Mouse (Mus musculus): ENCODE results near the gene Snap29.

The Snap29 gene

DNA sequence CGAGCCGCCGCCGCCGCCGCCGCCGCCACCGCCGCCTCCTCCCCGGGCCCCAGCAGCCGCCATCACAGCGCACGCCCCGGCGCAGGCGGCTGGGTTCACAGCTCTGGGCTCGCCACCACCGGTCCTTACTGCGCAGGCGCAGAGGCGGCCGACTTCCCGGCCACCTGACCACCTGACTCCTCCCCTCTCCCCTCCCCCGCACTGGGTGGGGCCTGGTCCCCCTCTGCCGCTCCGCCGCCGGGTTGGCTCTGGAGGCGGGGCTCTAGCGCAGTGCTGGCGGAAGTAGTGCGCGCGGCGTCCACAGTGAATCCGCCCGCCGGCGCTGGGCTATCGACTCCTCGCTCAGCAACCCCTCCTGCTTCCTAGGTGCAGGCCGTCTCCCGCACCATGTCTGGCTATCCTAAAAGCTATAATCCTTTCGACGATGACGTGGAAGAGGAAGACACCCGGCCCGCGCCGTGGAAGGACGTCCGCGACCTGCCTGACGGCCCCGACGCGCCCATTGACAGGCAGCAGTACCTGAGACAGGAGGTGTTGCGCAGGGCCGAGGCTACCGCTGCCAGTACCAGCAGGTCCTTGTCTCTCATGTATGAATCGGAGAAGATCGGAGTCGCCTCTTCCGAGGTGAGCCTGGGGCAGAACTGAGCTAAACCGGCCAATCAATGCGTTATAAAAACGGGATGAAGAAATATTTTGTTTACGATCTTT is at the start of gene Snap29, which contains the start of gene Pi4ka:
TSS of gene Snap29 (plus strand) at position 251 of the 708 bp plus-strand sequence.
TSS of gene Pi4ka (minus strand) at position 579 of the 708 bp plus-strand sequence.
- DNase-seq: peak; percentile 100

- DNase-seq: no peak
Measured at GRCm38 (mm10) chr16:17356031-17356430, 49.8 kb upstream of the Snap29 start.

GRCm38 (mm10) chr16:17358787-17359186 is 47.0 kb upstream of the Snap29 start:
- no peak for DNase-seq

- DNase-seq: no peak
Measured at GRCm38 (mm10) chr16:17382306-17382705, 23.5 kb upstream of the Snap29 start.

GRCm38 (mm10) chr16:17383594-17384326 is 22.0 kb upstream of the Snap29 start:
- no peak for DNase-seq

DNA sequence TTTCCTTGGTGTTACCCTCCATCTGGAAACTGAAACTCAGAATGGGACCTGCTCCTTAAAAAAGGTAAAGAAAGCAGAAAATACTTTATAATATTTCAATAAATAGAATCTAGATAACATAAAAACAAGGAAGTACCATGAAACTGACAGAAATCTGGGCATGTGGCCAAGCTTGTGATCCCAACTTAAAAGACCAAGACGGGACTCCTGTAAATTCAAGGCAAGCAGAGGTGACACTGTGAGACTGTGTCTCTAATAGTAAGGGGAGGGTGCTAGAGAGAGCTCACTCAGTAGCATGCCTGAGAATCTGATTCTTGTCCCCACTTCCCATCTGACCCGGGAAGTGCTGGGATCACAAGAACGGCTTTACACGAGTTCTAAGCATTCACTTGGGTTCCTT is 13.0 kb upstream of the Snap29 start:
- DNase-seq: no peak

DNA sequence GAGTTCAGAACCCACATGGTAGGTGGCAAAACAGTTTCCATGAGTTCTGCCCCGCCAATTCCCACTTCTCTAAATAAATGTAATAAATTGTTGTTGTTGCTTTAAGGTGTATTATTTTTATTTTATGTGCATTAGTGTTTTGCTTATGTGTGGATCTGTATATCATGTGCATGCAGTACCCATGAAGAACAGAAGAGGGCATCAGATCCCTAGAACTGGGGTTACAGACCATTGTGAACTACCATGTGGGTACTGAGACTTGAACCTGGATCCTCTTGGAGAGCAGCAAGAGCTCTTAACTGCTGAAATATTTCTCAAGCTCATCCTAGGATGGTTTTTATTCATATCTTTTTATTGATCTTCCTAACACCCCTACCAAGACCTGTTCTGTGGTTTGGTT is 2.9 kb upstream of the Snap29 start:
- peak; percentile 39 to 44 for DNase-seq

- DNase-seq: peak; percentile 74
Measured at GRCm38 (mm10) chr16:17405271-17405696, 502 bp upstream of the Snap29 start.

DNA sequence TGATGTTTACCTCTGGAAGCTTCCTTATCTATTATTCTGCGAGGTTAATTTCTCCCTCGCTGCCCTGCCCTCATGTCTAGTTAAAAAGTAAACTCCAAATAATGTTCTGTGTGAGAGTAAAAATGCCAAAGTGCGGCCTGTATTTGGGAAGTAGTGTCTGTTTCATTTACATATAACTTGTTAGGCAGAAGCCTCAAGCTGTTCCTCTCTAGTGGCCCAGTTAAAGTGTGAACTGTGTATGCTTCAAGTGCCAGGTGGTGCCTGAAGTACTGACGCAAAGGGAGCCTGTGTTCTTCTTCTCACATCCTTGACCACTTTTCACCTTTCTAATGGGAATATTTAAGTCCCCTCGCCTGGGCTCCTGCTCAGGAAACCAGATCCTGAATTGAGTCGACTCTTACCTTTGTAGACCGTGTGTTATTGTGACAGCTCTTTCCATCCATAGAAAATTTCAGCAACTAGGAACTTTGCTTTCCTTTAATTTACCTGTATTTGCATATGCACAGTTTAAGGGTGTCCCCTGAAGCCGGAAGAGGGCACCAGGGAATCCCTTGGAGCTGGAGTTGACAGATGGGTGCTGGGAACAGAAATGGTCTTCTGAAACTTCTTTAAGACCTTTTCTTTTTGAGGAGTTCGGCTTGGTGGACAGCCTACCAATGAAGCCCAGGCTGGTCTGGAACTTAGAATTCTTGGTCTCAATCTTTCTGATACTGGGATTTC is 886 bp downstream of the Snap29 start:
- peak; percentile 19 to 23 for DNase-seq

DNA sequence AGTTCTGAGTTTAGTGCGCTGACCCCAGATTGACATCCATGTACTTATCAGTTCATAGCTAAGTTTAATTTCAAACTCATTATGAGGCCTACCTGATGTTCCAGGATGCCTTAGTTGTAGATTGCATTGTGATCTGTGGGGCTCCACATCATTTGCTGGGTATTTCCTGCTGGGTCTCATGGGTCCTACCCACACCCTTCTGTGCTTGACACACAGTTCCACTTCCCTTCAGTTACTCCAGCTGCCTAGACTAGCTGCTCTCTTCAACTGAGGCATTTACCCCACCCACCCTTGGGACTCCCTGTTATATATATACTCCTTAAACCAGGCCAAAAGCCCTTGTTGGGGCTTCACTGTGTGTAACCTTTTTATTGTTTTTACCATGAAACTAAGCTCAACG is 3.3 kb downstream of the Snap29 start:
- DNase-seq: no peak

- no peak for DNase-seq
Measured at GRCm38 (mm10) chr16:17410209-17410608, 4.4 kb downstream of the Snap29 start.

GRCm38 (mm10) chr16:17423021-17423420 is 17.2 kb downstream of the Snap29 start:
- no peak for DNase-seq

- no peak for DNase-seq
Measured at GRCm38 (mm10) chr16:17432576-17432975, 26.8 kb downstream of the Snap29 start.

DNA sequence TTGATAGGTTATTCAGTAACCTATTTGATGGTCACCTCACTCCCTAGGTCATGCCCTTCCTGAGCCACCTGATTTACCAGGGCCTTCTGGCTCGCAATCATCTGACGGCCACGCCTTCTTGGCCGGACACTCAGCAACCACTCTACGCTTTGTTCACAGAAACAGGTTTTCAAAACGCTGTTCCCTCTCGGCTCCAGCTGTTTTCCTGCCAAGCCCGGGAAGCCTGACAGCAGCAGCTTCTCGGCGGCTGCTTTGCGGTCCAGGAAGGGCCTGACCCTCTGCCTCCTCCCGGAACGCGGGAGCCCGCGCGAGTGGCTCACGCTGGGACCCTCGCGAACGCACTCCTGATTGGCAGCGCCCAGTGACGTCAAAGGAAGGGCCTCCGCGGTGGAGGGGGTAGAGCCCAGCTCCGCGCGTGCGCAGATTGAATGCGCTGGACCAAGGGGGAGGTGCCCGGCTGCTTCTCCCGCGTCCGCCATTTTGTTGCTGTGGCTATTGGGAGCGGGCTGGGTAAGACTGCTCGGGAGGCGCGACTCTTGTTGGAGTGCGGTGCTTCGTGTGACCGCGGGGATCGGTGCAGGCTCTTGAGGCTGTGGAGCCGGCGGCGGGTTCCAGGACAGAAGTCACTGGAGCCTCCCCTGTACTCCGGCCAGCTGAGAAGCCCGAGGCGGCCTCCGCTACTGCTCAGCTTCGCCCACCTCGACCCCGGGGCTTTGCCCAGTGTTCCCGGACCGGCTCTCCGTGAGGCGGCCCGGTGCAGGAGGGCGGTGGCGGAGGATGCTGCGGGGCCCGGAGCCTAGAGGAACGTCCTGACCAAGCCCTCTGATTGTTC is 46.0 kb downstream of the Snap29 start, which contains the start of gene Crkl:
TSS of gene Crkl (plus strand) at position 447 of the 832 bp plus-strand sequence.
- DNase-seq: peak; percentile 98 to 99

- DNase-seq: peak; percentile 52 to 64
Measured at GRCm38 (mm10) chr16:17452373-17452715, 46.6 kb downstream of the Snap29 start.

- peak in 1 of 2 experiments; percentile 15 for DNase-seq
Measured at GRCm38 (mm10) chr16:17456901-17457300, 51.1 kb downstream of the Snap29 start.

- DNase-seq: peak in 1 of 2 experiments; percentile 41
Measured at GRCm38 (mm10) chr16:17460254-17460653, 54.5 kb downstream of the Snap29 start.

- DNase-seq: no peak
Measured at GRCm38 (mm10) chr16:17461596-17461995, 55.8 kb downstream of the Snap29 start.

- no peak for DNase-seq
Measured at GRCm38 (mm10) chr16:17463184-17463583, 57.4 kb downstream of the Snap29 start.

DNA sequence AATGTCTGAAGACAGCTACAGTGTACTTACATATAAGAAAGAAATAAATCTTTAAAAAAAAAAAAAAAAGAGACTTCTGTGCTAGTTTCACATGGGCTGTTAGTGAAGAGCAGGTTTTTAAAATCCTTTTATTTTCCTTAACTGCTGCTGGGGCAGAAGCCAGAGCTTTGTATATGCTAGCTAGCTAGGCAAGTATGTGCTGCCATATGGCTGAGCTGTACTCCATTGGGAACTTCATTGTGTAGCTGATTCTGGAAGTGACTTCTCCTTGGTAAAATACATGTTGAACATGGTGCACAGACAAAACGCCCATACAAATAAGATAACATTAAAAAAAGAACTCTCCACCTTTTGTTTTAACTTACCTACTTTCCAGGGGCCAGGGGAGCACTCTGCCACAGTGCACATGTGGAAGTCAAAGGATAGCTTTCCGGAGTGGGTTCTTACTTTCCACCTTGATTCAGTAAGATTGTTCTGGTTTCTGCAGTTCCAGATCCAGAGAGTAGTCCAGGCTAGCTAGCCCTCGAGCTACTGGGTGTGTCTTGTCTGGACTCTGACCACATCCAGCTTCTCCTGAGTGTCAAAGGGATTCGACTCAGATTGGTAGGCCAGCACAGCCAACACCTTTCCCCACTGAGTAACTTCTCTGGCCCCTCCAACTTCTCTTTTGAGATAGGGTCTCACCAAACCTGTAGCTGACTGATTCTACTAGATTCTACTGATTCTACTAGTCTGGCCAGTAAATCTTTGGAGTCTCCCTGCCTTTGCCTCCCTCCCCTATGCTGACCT is 61.3 kb downstream of the Snap29 start:
- no peak for DNase-seq

- DNase-seq: no peak
Measured at GRCm38 (mm10) chr16:17472498-17472897, 66.7 kb downstream of the Snap29 start.

- peak; percentile 64 to 66 for DNase-seq
Measured at GRCm38 (mm10) chr16:17474091-17474490, 68.3 kb downstream of the Snap29 start.

Measured in cerebellum, adult 18-20 months (tissue).